Mouse (Mus musculus) layer of hippocampus, adult 18-20 months (tissue): Measurements from ENCODE around the gene Nccrp1. TPM values are rescaled to one million over a fixed set of nuclear protein-coding genes. Genes with fewer than 3 reads are reported as not detected.
A peak's percentile ranks its signal among the peaks of the same experiment; 100 is the strongest.

Source experiments
- DNase-seq, 2 experiments: peaks; one replicate each; pipeline ENCODE4 v3.0.0; 2022; ENCODE audit warnings: low spot score in 2 of 2
- long read RNA-seq: library from polyadenylated mRNA; stranded (forward); transcript quantifications from one replicate; pipeline ENCODE4 v2.0.0, GENCODE M21; 2021
- total RNA-seq, 2 experiments: library from RNA; stranded (reverse); gene quantifications; 2 replicates each; pipeline ENCODE4 v1.2.3; 2021

Nccrp1 gene
- under 1 TPM in 1 of 2 experiments, not detected in 1; 0.28 TPM for total RNA-seq
- long read RNA-seq: 0 reads

GRCm38 (mm10) chr7:28547154-28547553 is at the start of gene Nccrp1:
TSS of gene Nccrp1 (minus strand) at chr7:28547254.
- no peak for DNase-seq

- no peak for DNase-seq
Observed at GRCm38 (mm10) chr7:28595751-28596435, 48.8 kb upstream of the Nccrp1 start.

GRCm38 (mm10) chr7:28593206-28594111 is 46.4 kb upstream of the Nccrp1 start:
- DNase-seq: no peak

- DNase-seq: no peak
Observed at GRCm38 (mm10) chr7:28591862-28592261, 44.8 kb upstream of the Nccrp1 start.

GRCm38 (mm10) chr7:28587644-28588043 is 40.6 kb upstream of the Nccrp1 start:
- no peak for DNase-seq

GRCm38 (mm10) chr7:28586663-28587411 is 39.8 kb upstream of the Nccrp1 start:
- no peak for DNase-seq

GRCm38 (mm10) chr7:28585001-28585400 is 37.9 kb upstream of the Nccrp1 start:
- no peak for DNase-seq

- DNase-seq: no peak
Observed at GRCm38 (mm10) chr7:28584468-28584867, 37.4 kb upstream of the Nccrp1 start.

- peak in 1 of 2 experiments; percentile 59 for DNase-seq
Observed at GRCm38 (mm10) chr7:28583570-28584344, 36.7 kb upstream of the Nccrp1 start.

GRCm38 (mm10) chr7:28582841-28583240 is 35.8 kb upstream of the Nccrp1 start:
- peak; percentile 37 to 74 for DNase-seq

- no peak for DNase-seq
Observed at GRCm38 (mm10) chr7:28581721-28582120, 34.7 kb upstream of the Nccrp1 start.

GRCm38 (mm10) chr7:28579826-28580225 is 32.8 kb upstream of the Nccrp1 start:
- DNase-seq: no peak

- DNase-seq: no peak
Observed at GRCm38 (mm10) chr7:28578543-28579053, 31.5 kb upstream of the Nccrp1 start.

- no peak for DNase-seq
Observed at GRCm38 (mm10) chr7:28577826-28578542, 30.9 kb upstream of the Nccrp1 start.

GRCm38 (mm10) chr7:28576271-28576914 is 29.3 kb upstream of the Nccrp1 start:
- DNase-seq: peak; percentile 38 to 63

GRCm38 (mm10) chr7:28575597-28575996 is 28.5 kb upstream of the Nccrp1 start:
- DNase-seq: peak; percentile 86 to 87

- DNase-seq: no peak
Observed at GRCm38 (mm10) chr7:28573236-28573635, 26.2 kb upstream of the Nccrp1 start.

- no peak for DNase-seq
Observed at GRCm38 (mm10) chr7:28572689-28573088, 25.6 kb upstream of the Nccrp1 start.

GRCm38 (mm10) chr7:28570982-28571682 is 24.1 kb upstream of the Nccrp1 start:
- DNase-seq: no peak
